Mouse (Mus musculus): Measurements from ENCODE around the gene Gtf2f1.
"Not testable (repeated sequence)": the region's sequence is repeated elsewhere in the genome, so short reads cannot be mapped to it uniquely, and the experiment has no call there.

Gtf2f1 gene

DNA sequence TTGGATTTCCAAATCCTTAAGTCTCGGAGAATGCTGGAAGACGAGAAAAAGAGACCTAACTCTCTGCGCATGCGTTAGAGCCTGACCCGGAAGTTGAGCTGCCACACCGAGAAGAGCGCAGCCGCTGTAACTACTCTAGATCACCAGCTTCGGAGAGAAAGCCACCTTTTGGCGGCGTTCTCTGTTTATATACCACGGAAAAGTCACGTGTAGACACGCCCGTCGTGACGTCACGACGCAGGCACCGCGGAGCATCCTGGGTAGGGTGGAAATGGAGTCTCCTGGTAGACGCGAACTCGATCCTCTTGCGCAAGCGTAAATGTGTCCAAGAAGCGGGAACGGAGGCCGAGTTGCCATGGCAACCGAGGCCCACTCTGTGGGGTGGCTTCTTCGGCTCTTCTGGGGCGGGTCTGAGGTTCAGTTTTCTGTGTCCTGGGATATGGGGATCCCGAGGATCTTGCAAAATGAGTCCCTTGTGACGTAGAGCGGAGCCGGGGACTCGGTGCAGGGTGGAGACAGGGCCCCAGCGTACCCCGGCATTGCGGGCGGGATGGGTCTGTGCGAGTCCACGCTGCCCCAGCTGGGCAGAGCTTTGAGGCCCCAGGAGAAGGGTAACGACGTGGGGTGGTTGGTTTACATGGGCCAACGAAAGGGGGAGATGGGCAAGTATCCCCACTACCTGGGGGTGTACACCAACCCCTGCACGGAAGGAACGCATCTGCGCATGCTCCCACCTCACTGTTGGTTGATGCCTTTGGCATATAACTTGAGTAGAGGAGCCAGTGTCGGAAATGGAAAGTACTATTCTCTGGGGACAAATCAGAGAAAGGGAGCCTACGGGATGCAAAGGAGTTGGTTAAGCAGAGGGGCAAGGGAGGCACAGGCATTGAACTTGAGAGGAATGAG is at the start of gene Gtf2f1, which contains the start of gene Gm17949:
Gtf2f1 (minus strand) TSS at position 53 of the 906 bp plus-strand sequence.
Gm17949 (plus strand) TSS at position 234 of the 906 bp plus-strand sequence.
- DNase-seq (ENCODE audit: low spot score) = peak; percentile 87

- DNase-seq (ENCODE audit: low spot score) = peak; percentile 90
These were observed 49.2 kb upstream of the Gtf2f1 start for GRCm38 (mm10) chr17:57060231-57060801.

DNA sequence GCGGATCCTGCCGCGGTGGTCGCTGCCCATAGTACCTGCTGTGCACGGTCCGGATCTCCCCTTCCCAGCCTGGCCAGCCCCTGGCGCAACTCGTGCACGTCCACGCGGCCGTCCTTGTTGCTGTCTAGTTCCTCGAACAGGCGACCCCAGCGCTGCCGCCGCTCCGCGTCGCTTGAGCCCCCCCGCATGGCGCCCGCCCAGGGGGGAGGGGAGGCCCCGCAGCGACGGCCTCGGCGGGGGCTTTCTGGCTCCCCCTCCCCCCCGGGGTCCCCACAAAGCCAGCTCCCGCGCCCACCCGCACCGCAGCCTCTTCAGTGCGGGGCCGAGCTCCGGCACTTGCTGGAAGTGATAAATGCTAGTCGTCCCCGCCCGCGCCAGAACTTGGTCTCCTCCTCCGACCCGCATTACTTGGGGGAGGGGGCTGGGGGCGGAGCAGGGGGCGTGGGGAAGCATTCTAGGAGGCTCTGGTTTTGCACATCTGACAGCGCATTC is 48.4 kb upstream of the Gtf2f1 start, which contains the start of gene Slc25a23:
Slc25a23 (minus strand) TSS at position 378 of the 492 bp plus-strand sequence.
- peak; percentile 61 for DNase-seq (ENCODE audit: low spot score)

GRCm38 (mm10) chr17:57058891-57059485 is 47.9 kb upstream of the Gtf2f1 start, which contains the start of gene Crb3:
Crb3 (plus strand) TSS chr17:57059105.
- no peak for DNase-seq (ENCODE audit: low spot score)

DNA sequence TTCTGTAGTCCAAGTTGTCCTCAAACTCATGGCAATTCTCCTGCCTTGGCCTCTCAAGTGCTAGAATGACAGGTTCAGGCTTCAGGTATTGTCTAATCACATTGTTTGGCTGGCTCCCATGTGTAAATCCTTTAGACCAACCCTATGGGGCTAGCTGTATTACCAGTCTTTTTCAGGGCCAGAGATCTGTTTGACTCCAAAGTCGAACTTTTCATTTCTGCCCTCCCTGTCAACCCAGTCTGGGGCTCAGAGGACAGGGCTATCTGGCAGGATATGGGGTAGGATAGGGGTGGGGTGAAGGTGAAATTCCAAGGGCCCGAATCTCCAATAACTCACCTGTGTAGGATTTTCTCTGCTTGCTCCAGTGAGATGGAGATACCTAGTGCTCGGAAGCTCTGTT is 45.2 kb upstream of the Gtf2f1 start:
- DNase-seq (ENCODE audit: low spot score) = no peak

DNA sequence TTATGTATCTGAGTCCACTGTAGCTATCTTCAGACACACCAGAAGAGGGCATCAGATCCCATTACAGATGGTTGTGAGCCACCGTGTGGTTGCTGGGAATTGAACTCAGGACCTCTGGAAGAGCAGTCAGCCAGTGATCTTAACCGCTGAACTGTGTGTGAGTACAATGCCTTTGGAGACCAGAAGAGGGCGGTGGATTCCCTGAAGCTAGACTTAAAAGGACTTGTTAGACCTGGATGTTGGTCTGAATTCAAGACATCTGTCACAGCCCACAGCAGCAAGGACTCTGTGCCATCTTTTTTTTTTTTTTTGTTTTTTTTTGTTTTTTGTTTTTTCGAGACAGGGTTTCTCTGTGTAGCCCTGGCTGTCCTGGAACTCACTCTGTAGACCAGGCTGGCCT is 40.6 kb upstream of the Gtf2f1 start:
- DNase-seq (ENCODE audit: low spot score) = not testable (repeated sequence)

DNA sequence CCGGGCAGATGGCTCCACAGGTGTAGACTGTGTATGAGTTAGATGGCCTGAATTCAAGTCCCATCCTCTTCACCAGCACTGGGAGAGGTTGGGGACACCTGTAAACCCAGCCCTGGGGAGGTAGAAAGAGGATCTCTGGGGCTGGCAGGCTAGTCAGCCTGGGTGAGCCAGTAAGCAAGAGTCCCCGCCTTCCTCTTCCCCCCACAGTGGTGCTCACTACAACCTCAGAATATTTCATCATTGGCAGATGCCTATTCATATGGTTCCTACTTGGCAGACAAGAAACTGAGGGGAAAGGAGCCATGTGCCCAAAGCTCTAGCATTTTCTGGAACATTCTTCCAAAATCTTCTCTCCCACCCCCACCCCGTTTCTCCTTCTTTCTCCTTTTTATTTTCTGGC is 37.7 kb upstream of the Gtf2f1 start:
- no peak for DNase-seq (ENCODE audit: low spot score)

GRCm38 (mm10) chr17:57047406-57047805 is 36.3 kb upstream of the Gtf2f1 start:
- DNase-seq (ENCODE audit: low spot score) = no peak

- no peak for DNase-seq (ENCODE audit: low spot score)
These were observed 30.5 kb upstream of the Gtf2f1 start, which contains the start of gene Slc25a41 for GRCm38 (mm10) chr17:57041554-57041953. Slc25a41 (minus strand) TSS chr17:57041654.

DNA sequence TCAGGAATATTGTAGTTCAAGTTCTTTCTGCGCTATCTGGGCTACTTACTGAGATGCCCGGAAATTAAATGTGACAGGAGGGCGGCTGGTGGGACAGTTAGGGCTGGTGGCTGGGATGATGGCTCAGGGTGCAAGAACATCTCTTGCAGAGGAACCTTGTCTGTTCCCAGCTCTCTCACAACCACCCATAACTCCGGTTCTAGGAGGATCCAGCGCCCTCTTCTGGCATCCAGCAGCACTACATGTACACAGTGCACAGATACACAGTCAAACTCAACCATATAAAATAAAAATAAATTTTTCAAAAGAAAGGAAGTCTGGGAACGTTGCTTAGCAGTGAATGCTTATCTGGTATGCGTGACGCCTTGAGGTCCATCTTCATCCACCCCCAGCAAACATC is 27.9 kb upstream of the Gtf2f1 start:
- no peak for DNase-seq (ENCODE audit: low spot score)

- DNase-seq (ENCODE audit: low spot score) = no peak
These were observed 21.8 kb upstream of the Gtf2f1 start for GRCm38 (mm10) chr17:57032854-57033253.

DNA sequence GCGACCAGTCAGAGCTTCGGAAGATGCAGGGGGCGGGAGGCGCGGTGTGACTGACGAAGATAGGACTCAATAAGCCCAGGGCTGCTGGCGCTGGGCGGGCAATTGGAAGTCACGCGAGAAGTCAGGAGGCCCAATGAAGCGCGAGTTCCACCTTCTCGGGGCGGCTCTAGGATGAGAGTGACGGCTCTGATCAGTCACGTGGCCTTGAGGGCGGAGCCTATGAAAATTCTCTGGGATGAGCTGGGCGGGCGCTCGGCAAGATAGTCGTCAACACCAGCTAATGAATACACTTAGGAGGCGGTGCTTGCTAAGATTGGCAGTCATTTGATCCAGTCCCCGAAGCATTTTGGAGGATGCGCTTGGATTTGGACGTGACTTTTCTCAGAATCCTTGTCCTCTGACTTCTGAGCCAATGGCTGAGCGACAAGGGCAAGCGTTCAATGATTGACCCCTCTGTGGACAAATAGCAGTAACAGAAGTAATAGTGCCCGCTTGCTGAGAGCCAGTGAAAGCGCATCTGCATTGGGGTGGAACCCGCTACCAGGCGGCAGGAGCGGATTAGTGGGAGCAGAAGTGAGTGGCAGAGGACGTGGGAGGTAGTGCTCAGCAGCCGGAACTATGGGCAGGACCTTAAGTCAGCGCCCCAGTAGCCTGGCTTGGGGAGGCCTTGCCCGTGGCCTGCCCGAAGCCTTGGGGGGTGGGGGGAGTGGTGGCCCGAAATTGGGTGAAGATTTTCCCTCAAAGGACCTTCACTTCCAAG is 20.8 kb upstream of the Gtf2f1 start:
- peak; percentile 94 for DNase-seq (ENCODE audit: low spot score)

DNA sequence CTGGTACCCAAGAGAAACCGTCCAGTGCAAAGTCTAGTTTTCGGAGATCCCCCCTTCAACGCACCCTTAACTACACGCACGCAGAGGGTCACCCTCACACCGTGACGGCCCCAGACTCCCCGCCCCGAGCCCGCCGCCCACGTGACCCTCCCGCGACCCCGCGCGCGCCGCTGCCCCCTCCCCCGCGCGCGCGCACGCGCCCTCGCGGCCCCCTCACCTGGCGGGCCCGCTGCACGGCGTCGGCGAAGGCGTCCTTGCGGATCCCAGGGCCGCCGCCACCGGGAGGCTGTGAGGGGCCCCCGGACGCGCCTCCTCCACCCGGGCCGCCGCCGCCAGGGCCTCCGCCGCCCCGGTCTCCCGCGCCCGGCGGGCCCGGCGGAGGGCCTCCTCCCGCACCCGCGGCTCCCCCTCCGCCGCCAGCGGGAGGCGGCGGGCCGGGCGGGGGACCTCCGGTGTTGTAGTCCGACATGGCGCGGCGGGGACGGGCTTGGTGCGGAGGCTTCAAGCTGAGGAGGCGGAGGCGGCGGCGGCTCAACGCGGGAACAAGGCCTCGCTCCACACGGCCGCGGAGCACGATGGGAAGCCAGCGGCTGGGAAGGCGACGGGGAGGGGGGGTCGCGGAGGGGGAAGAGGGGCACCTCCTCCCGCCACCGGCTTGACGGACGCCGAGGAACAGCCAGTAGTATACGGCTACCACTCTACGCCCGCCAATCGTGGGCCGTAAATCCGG is 20.0 kb upstream of the Gtf2f1 start, which contains the start of gene Khsrp:
Khsrp (minus strand) TSS at position 592 of the 730 bp plus-strand sequence.
- DNase-seq (ENCODE audit: low spot score) = peak; percentile 33

- DNase-seq (ENCODE audit: low spot score) = no peak
These were observed 18.6 kb upstream of the Gtf2f1 start for GRCm38 (mm10) chr17:57029691-57030090.

GRCm38 (mm10) chr17:57027471-57027870 is 16.4 kb upstream of the Gtf2f1 start:
- DNase-seq (ENCODE audit: low spot score) = no peak

DNA sequence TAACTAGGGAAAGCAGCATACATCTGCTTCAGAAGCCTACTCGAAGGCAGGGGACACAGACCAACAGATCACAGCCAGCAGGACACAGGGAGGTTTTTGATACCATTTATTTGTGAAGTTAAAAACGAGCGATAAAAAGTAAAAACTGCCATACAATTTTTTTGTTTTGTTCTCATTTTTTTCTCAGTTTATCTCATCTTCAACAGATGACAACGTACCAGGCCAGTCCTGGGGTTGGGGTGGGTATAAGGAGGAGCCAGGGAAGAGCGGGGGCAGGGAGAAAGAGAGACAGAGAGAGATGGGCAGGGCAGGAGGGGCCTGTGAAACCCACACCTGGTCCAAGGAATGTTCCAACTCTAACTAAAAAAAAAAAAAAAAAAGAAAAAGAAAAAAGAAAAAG is 9.9 kb upstream of the Gtf2f1 start:
- DNase-seq (ENCODE audit: low spot score) = no peak

DNA sequence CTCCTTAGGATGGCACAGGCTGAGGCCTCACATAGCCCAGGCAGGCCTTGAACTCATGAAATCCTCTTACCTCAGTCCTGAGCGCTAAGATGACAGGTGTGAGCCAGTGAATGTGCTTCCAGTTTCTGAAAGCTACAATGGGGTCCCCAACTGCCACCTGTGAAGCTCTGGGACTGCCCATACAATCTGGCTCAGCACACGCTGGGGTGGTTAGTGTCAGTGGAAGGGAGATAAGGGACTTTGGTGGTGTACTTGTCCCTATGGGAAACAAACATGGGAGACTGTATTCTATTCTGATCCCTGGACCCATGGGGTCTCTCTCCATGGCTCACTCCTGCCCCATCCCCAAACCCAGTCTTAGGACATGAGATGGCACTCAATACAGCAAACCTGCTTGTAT is 8.6 kb upstream of the Gtf2f1 start:
- no peak for DNase-seq (ENCODE audit: low spot score)

- DNase-seq (ENCODE audit: low spot score) = no peak
These were observed 1.2 kb upstream of the Gtf2f1 start for GRCm38 (mm10) chr17:57012245-57012795.

DNA sequence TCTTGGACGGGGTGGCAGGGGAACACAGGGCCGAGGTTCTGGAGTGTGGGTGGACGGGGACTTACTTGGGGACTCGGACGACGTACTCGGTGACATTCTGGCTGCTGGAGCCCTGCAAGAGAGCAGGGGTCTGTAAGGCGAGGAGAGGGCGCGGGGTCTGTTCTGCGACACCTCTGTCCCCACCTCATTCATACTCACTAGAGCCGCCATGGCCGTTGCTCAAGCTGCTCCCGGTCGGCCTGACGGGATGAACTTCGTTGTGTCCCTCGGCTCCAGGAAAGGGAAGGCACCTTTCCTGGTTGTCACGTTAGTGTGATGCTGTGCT is 215 bp downstream of the Gtf2f1 start:
- no peak for DNase-seq (ENCODE audit: low spot score)

DNA sequence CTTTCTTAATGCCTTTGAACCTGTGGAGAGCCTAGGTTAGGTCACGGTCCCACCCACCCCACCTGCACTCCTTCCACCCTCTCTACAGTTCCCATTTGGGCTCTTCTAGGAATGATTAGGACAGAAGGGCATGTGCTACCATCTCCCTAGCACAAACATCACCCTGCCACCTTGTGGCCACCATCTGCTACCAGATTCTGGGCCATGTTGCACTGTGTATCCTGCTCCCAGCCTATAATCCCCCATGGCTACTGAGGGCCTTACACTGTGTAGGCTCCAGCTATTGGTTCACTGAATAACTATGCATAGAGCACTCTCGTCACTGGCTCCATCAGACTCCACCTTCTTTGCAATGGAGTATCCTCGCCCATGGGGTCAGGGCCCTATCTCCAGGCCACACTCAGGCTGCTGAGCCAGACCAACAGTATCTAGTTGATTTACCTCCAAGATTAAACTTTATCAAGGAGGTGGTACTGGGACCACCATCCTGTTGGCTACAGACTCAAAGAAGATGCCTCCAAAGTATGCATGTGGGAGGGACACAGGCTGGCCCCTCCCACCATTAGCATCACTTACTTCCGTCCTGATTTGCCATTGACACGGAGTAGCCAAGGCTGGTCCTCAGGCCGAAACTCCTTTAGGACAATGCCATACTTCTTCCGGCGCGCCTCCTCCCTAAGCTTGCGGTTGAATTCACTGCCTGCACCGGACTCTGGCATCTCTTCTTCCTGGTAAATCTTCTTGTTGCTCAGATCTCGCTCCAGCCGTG is 3.8 kb downstream of the Gtf2f1 start:
- DNase-seq (ENCODE audit: low spot score) = no peak

All from ovary, postnatal 14 days (tissue).